Mouse (Mus musculus): ENCODE results near the gene Ptprd.
A peak's percentile ranks its signal among the peaks of the same experiment; 100 is the strongest.

Gene Ptprd

DNA sequence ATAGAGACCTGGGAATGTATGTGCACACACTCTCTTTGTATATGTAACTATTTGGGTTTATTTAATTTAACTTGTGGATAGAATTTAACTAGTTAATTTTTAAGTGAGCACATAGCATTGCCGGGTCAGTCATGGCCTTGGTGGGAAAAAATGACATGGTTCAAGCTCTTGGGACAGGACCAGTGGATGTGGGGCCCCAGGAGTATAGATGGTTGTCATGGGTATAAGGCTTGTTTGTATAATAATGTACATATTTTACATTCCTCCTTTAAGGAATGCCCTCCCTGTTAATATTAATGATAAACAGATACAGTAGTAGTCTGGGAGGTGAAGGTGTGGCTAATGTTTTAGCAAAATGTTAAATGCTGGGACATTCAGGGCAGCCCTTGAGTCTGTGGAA is 962.8 kb downstream of the Ptprd start:
- DNase-seq (ENCODE audit: extremely low spot score): no peak

DNA sequence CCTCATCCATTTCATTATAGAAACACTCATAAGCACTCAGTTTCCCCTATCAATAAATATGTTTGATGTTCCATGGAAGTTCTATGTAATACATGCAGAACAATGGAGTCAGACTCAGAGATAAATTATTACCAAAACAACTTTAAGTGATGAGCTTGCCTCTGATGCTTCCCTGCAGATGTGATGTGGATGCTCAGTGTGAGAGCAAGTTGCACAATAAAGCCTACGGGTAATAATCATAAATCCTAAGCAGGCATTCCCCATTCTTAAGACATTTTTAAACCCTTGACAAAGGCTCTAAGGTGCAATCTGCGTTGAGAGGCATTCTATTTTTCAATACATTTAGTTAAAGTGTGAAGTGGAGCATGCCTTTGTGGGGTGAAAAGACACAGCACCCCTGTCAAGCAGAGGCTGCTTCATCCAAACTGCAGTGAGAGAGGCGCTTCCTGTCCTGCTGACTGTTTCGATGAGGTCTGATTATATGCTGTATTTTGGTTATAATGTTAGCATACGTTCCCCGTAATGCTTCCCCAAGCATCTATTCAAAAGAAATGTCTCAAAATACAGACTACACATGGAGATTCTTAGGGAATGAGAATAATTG is 969.8 kb downstream of the Ptprd start:
- DNase-seq (ENCODE audit: extremely low spot score): no peak

DNA sequence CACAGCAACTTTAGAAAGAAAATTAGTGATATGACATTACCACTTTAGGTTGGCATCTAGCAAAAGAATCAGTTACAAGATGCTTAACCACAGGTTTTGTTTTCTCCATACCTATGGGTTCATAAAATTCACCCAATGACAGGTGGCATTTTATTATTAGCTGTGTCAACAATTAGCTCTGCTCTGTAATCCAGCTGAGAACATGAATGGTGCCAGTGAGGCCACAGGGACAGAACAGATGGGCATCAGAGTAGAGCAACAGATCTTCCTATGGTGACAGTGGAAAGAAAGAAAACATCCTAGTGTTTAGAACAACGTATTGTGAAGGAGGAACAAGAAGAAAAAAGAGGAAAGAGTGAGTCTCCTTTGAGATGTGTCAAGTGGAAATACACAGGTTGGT is 973.6 kb downstream of the Ptprd start:
- DNase-seq (ENCODE audit: extremely low spot score): no peak

DNA sequence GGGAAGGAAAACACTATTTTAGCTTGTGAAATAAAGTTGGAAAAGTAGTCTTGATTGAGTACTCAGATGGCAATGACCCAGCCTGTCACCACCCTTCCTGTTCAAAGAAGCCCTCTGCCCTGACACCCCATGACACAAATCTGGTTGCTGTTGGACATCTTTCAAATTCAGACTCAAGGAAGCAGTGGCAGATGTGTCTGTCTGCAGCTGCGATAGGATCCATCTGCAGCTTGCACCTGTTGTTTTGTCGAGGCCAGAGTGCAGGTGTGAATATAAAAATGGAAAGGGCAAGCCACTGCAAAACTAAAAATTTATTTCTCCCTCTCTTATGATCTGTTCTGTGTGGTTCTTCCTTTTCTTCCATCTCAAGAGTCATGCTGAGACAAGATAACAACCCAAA is 978.5 kb downstream of the Ptprd start:
- DNase-seq (ENCODE audit: extremely low spot score): no peak

DNA sequence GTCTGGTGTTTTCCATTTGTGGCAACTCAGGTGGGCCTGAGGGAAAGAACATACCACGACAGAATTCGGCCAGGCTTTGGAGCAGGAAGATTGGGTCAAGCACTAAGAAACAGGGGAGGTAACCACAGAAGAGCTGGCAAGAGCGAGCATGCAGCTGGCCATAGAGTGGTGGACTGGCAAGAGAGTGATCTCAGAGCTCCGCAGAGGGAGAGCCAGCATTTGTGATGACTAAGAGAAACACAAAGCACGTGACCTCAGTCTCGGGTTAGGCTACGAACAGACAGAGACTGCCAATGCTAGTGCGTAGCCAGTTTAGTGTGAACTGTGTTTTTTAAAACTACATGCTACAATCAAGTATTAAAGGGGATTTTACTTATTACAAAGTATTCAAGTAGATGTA is 1042.9 kb downstream of the Ptprd start:
- no peak for DNase-seq (ENCODE audit: extremely low spot score)

DNA sequence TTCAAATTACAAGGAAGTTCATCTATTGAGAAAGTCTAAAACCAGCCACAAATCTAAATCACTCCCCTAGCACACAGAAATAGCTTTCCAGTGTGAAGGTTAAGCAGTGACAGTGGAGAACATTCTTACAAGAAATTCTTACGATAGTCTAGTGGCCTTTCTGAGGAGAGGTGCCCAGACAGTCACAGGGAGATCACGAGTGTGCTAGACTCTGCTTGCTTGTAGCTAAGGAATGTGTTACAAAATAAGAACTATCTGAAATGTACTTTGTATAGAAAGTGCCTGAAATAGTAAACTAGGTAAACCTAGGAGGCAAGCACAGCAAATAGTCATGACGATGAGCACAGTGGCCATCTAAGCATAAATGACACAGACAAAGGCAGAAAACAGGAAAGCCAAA is 1054.2 kb downstream of the Ptprd start:
- no peak for DNase-seq (ENCODE audit: extremely low spot score)

DNA sequence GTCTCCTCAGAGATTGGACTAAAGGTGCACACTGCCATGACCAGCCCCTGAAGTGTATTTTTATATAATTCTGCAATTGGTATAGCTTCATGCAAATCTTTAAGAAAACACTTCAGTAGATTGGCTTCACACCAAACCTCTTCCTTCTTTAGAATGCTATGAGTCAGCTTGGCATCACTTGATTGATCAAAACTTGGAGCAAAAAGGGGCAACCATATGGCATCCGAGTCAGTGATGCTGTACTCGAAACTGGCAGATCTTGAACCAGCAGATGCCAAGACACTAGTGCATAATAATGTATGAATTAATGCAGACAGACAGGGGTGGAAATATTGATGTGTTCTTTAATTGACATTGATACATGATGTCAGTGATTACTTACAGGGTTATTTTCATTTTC is 1056.2 kb downstream of the Ptprd start:
- DNase-seq (ENCODE audit: extremely low spot score): no peak

DNA sequence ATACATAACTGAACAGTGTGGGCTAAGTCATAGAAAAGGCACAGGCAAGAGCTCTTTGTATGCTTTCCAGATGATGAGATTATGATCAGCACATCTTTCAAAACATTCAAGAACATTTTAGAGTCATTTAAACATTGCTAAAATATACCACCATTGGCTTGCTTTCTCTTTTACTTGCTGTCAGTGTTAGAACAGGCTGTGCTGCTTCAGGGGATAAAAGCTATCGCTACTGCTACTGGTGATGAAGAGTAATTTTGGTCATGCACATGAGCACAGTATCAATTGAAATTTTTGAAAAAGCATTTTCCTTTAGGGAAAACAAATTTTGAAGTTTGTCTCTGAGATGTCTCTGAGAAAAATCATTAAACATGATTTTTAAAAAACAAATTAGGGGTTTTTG is 1056.7 kb downstream of the Ptprd start:
- DNase-seq (ENCODE audit: extremely low spot score): no peak

DNA sequence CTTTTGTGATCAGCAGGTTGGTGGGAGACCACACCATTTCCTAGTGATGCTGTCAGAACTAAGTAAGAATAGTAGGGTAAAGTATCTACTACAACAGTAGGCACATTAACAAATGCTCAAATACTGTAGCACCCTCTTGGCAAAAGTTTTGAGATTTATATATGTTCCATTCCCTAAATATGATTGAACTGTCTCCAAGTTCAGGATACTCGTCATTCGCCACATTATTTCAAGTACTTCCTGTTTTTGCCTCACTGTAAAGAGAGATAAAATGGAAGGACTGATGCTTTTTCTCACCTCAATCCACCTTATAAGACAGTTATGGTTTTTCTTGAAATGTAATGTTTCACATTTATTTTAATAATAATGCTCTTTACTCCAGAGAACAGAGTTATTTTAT is 1086.9 kb downstream of the Ptprd start:
- DNase-seq (ENCODE audit: extremely low spot score): no peak

DNA sequence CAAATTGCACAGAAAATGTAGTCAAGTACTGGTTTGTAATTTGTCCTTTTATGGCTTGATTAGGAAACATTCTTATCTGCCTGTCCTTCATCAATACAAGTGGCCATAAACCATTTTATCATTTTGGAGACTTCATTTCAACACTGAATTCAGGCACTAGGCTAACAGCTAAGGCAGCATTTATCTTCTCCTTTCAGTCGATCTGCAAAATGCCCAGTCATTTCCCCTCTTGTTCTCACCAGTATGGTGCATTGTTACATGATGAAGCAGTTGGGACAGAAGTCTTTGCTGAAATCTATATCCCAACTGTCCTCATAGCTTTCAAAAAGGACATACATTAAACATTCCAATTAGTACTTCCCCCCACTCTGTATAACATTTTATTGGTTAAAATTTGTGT is 1100.9 kb downstream of the Ptprd start:
- DNase-seq (ENCODE audit: extremely low spot score): no peak

DNA sequence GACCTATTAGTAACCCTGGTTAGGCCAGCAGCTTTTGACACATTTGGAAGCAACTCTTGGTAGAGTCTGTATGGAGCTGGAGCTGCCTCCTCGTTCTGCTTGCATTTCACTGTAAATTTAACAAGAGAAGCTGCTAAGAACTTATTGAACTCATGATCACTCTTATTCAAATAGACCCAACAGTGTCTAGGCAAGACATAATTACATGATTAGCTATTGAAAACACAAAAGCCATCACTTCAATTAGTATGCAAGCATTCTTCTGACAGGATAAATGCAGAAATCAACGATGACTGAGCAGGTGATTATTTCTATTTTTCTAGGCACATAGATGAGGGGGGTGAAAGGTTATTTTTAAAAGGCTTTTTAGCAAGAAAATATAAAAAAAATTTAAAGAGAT is 1104.5 kb downstream of the Ptprd start:
- DNase-seq (ENCODE audit: extremely low spot score): no peak

DNA sequence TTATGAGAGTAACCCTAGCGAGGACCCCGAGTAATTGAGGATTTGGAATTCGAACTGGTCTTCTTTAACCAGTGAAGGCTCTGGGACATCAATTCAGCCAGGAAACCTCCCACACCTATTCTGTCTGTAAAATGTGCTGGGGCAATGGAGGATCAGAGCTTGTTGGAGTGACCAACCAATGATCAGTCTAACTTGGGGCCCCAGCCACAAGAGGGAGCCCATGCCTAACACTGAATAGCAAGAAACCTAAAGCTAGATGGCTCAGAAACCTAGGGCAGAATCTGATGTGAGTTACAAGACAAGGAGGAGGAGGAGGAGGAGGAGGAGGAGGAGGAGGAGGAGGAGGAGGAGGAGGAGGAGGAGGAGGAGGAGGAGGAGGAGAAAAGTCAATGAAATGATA is 1128.6 kb downstream of the Ptprd start:
- peak; percentile 53 for DNase-seq (ENCODE audit: extremely low spot score)

DNA sequence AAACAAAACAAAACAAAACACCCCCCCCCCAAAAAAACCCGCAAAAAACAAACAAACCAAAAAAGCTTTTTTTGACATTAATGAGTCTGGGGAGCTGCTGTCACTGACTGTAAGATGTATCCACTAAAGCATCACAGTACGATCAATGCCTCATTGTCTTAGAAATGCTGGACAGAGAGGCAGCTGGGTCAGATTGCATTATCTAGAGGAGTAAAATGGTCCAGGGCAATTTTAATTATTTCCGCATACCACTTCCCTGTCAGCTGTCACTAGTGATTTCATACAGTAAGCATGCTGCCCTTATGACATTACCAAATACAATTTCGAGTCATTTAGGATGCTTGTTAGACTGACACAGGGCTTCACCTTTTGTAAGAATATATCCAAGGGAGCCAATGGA is 1134.2 kb downstream of the Ptprd start:
- DNase-seq (ENCODE audit: extremely low spot score): no peak

DNA sequence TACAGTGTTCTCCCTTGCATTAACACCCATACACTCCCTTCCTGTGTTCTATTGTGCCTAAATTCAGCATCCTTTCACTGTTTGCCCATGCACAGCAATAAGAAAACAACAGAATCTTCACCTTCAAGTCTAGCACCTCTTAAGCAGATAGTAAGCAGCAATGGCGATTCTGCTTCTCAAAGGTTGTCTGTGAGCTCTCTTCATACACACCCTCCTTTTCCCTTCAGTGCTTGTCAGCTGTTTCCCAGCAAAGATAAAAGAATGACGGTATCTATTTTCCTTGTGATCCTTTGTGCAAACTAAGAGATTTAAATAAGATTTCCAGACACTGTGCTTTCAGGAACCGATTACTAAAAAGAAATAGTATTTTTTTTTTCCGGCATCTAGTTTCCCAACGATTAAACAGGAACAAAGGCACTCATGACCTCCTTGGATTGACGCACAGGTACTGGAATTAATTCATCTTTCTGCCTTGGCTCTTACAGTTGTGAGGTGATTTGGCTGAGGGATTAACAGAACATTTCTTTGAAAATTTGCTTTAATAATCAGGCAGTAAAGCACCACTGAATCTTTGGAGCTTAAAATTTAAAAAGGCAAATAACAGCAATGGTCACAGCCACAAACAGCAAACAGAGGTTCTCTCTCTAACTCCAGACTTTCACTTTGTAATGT is 1161.1 kb downstream of the Ptprd start:
- no peak for DNase-seq (ENCODE audit: extremely low spot score)

DNA sequence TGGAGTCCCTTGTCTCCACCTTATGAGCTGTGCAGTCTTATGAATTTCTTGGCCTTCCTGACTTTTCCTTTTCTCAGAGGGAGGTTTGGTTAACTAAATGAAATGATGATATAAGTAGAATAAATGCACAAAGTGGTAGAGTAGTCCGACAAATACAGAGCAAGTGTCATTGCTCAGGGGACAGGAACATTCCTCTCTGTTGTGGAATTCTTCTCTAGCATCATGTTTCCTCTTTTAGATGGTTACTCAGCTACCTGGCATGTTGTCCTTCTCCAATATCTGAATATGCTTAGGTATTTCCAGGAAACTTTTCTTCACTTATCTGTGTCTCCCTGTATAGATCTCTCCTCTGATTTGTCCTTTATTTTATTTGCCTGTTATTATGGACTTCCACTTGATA is 1207.3 kb downstream of the Ptprd start:
- no peak for DNase-seq (ENCODE audit: extremely low spot score)

DNA sequence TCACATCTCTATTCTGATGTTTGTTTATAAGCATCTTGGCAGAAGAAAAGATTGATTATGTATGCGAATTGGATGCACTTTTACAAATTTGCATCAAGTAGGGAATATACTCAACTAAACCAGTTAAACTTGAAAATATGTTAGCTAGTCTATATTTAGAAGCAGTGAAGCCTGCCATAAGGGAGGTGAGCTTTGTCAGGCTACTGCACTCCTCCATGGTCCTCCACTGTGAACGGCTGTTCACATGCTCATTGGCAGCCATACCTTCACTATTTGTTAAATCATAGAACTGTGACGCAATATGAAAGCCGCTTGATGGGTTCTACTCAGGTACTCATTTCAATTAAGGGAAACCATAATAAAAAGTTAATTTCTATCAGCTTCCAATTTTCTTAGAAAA is 1215.6 kb downstream of the Ptprd start:
- no peak for DNase-seq (ENCODE audit: extremely low spot score)

DNA sequence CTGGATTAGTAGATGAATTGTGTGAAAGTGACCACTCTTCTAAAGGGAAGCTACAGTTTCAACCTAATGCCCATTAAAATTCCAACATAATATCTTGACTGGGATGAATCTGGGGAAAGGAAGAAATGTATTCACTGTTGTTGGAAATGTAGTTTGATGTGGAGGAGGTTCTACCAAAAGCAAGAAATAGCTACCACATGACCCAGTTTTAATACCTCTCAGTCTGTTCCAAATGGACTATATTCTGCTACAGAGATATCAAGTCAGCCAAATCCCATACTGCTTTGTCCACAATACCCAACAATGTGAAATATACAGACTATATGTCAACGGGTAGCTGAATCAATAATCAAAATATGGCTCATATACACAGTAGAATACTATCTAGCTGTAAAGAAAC is 1221.8 kb downstream of the Ptprd start:
- no peak for DNase-seq (ENCODE audit: extremely low spot score)

DNA sequence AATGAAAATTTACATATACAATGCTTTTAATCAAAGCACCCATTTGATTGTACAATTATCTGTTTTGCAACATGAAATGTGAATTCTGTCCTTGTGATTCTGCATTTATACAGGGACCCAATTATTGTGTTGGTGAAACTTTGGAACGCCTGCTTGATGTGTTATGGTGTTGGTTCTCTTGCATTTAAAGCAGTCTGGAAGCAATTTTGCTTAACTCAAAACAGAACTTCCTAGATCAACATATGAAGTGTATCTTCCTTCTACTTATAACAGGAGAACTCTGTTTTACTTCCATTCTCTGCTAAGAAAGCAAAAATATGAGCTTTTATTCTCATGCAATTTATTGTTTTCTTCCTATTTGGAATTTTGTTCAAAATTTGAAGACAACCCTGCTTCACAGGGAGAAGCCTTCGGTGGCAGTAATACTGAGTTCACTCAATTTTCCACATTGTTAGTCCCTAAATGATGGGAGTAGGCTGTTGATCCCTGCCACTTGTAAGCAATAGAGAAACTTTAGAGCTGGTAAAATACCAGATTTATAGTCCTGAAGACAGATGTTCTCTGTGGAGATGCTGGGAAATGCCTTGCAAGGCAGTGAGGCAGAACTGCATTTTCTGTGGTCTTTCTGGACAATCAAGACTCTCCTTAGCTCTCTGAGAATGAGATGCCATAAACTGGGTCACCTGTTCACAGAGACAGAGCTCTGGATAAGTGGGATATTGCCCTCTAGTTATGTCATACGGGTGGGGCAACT is 1234.5 kb downstream of the Ptprd start:
- DNase-seq (ENCODE audit: extremely low spot score): no peak

DNA sequence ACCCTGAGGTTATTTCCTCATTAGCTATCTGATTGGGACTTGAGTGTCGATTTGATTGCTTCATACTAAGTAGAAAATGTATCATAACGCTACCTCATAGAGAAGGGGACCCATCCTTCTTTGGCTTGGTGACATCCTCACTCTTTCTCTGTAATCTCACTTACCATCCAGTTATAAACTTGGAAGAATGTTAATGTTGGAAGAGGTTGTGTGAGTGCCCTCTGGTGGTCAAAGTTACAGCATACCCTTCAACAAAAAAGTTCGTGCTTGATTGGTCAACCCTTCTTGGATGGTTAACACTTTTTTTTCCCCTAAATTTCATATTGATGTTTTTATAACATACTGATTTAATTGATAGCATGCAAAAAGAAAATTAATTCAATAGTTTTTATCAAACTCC is 1263.5 kb downstream of the Ptprd start:
- peak; percentile 24 for DNase-seq (ENCODE audit: extremely low spot score)

DNA sequence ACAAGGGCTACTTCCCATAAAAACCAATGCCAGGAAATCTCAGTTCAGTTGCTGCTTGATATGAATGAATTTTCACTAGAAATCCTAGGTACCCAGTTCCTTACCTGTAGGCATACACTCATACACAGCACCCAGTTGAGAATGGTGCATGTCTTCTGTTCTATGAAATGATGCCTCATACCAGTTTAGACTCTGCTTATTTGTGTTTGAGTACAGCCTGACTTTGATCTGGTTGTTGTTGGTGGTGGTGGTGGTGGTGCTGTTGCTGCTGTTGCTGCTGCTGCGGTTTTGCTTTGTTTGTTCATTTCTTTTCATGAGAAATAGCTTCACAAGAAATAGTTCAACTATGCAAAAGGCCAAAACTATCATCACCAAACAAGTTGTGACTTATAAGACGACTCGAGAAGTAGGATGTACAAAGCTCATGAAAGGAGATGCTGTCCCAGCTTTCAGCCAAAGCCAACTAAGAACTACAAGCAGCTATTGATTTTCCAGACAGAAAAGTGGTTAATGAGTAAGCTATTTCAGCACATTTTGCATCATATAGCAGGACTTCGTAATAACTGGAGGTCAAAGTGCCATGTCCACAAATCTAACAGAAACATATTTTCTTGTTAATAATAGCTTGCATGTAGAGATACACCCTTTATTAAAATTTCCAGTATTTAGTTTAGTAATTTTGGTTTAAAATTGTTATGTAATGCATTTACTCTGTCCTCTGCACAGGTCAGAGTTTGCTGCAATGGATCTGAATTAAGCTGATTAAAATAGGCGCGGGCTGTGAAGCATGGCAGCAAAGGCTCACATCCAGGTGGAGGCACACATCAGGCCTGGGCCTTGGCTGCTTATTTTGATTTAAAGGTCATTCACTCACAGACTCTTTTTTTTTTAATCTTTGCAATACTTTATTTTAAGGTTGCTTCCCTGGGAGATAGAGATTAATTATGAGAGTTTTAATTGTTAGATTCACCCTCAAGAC is 1270.1 kb downstream of the Ptprd start:
- DNase-seq (ENCODE audit: extremely low spot score): no peak

DNA sequence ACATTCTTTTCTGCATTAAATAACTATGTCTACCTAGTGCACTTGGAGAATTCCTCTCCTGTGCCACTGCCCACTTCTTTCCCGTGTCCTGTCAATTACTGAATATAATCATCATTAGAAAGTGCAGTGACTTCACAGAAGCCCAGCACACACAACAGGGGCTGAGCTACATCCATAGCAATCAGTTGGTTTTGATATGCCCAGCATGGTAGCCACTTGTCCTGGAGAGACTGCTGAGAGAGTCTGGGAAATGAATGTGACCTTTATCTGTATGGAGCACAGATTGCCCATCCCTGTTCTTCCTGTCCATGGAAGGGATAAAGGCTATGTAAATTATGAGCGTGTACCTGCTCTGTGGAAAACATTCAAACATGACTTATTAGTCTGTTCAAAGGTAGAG is 1280.2 kb downstream of the Ptprd start:
- no peak for DNase-seq (ENCODE audit: extremely low spot score)

DNA sequence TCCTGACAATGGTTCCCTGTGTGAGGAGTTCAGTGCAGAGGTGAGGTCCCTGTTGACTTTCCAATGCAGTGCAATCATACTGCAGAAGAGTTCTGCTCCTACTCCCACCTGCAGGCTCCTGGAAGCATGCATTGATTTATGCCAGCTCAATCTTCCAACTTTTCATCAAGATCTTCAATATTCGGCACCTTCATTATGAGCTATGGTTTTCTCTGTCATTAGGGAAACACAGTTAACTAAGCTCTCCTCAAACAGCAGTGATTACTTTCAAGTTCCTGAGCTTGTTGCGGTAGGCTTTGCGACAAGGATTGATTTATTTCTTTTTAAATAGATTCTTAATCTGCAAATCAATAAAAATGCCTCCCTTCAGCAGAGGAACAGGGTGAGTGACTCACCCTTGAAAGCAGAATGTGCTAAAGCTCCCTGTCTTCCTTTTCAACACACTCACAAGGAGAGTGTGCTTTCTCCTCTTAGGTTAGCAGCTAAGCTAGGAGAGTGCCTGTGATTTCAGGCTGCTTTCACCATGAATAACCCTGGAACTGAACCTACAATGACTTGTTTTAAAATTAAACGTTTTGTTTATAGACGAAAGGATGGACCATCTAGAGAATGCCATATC is 1298.1 kb downstream of the Ptprd start:
- no peak for DNase-seq (ENCODE audit: extremely low spot score)

Measured in embryo, embryonic 9.5 days (tissue).